Mouse (Mus musculus): ENCODE measurements around the gene Iqcf3. TPM values are rescaled to one million over a fixed set of nuclear protein-coding genes. Genes with fewer than 3 reads are reported as not detected.

Gene Iqcf3
- polyA plus RNA-seq, 1 experiment: not detected

DNA sequence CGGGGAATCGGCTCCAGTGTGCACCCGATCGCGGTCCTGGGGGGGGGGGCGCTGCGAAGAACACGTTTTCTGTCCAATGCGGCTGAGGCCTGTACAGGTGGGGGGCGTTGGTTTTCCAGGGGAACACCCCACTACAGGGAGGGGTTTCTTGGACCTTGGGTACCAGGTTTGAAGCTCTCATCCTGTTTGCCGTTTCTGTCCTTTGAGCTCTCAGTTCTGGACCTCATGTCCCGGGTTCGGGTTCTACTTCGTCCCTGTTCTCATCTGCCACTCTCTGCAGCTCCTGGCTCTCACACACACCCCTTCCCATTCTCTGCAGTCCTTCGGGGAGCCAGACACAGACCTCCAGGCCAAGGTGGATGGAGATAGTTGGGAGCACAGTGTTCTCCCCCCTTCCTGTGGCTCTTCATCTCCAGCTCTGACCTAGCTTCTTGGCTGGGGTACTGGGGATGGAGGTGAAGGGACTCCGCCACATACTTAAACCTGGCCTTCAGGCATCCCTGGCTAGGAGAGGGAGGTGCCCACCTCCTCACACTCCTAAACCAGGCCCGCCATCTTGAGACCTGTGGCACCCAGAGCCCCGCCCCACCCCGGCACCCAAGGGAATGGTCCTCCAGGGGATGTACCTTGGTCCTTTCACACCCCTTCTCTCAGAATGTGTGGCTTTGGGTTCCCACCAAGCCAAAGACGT lies 107.2 kb downstream of the Iqcf3 start:
- no peaks in the 10 kb centered on the region for H3K36me3 ChIP-seq (ENCODE audit: control insufficient read depth)
- TF ChIP-seq TAL1 (IDR thresholded peaks at IDR 0.05; ENCODE audit: low read length) (no peak), GATA1 (IDR thresholded peaks at IDR 0.05; ENCODE audit: low read length) (no peak)
- H3K9me3 ChIP-seq (ENCODE audit: control insufficient read depth, low read length): no peaks in the 10 kb centered on the region
- H3K27me3 ChIP-seq (ENCODE audit: control insufficient read depth): peaks cover 46% of the 10 kb centered on the region
- H3K4me1 ChIP-seq (ENCODE audit: control insufficient read depth): peaks cover 24% of the 10 kb centered on the region
- peak overlapping the region; percentile 57 for H3K4me3 ChIP-seq (replicated peaks)

DNA sequence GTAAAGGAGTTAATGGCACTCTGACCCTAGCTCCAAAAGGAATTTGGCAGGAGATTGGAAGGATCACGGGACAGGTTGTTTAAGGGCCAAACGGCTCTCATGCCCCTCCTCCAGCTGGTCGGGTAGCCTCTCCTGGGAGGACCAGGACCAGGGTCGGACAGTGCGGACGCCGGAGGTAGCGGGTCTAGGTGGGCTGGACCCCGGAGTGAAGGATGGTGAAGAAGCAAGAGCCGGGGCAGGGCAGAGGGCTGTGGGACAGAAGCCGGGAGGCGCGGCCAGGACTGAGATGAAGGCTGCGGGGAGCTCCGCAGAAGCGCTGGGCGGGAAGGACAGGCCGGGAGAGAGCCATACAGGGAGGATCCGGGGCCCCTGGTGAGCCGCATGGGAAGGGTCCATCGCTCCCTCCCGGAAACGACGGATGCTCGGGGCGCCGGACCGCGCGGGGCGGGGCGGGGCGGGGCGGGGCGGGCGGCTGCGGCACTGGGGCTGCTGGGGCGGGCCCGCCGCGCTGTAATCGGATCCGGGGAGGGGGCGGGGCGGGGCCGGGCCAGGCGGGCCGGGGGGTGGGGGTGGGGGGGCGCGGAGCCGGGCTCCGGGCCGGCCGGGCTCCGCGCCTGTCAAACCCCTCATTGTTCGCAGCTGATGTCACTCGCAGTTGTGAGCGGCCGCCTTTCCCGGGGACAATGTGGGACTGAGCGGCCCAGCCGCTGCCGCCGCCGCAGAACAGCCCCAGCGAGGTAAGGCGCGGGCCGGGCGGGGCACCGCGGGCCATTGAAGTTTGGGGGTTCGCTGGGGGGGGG lies 108.0 kb downstream of the Iqcf3 start, which contains the start of gene Pcbp4:
Pcbp4 (plus strand) TSS at position 21 of the 800 bp plus-strand sequence.
- Histone ChIP-seq H3K4me3 (replicated peaks) (peak within 1 kb of the TSS; percentile 62), H3K27me3 (ENCODE audit: control insufficient read depth) (peaks cover 51% of the 10 kb centered on the region), H3K9me3 (ENCODE audit: control insufficient read depth, low read length) (no peaks in the 10 kb centered on the region), H3K36me3 (ENCODE audit: control insufficient read depth) (no peaks in the 10 kb centered on the region), H3K4me1 (ENCODE audit: control insufficient read depth) (peaks cover 29% of the 10 kb centered on the region)
- TF ChIP-seq GATA1 (IDR thresholded peaks at IDR 0.05; ENCODE audit: low read length): no peak
- no peak for TF ChIP-seq TAL1 (IDR thresholded peaks at IDR 0.05; ENCODE audit: low read length)

Other genes with a start within 250 kb of the Iqcf3 start
- 0.19 and 0.23 TPM in 2 replicates for gene Dusp7, start 193.0 kb downstream of the Iqcf3 start, polyA plus RNA-seq (2012)
- gene Rpl29, start 132.2 kb downstream of the Iqcf3 start, polyA plus RNA-seq (2012): 2.4 and 3.8 TPM in 2 replicates
- 0.42 and 0.50 TPM in 2 replicates for gene Acy1, start 123.3 kb downstream of the Iqcf3 start, polyA plus RNA-seq (2012)
- 0.07 TPM in 1 of 2 replicates, not detected in the other for gene Abhd14b, start 114.2 kb downstream of the Iqcf3 start, polyA plus RNA-seq (2012)
- gene Abhd14a, start 114.0 kb downstream of the Iqcf3 start, polyA plus RNA-seq (2012): 0.42 and 0.64 TPM in 2 replicates
- gene Pcbp4, start 108.3 kb downstream of the Iqcf3 start, polyA plus RNA-seq (2012): 0.21 and 0.90 TPM in 2 replicates
- gene Gpr62, start 95.7 kb downstream of the Iqcf3 start, polyA plus RNA-seq (2012): not detected in 2 replicates
- 9.9 and 10.7 TPM in 2 replicates for gene Rrp9, start 85.7 kb downstream of the Iqcf3 start, polyA plus RNA-seq (2012)
- gene Parp3, start 84.7 kb downstream of the Iqcf3 start, polyA plus RNA-seq (2012): 0.05 TPM in 1 of 2 replicates, not detected in the other
- not detected in 2 replicates for gene Iqcf1, start 61.7 kb downstream of the Iqcf3 start, polyA plus RNA-seq (2012)
- not detected in 2 replicates for gene Iqcf5, start 47.1 kb downstream of the Iqcf3 start, polyA plus RNA-seq (2012)
- not detected in 2 replicates for gene Iqcf4, start 9.4 kb upstream of the Iqcf3 start, polyA plus RNA-seq (2012)
- not detected in 2 replicates for gene Iqcf6, start 65.0 kb upstream of the Iqcf3 start, polyA plus RNA-seq (2012)
- gene Grm2, start 94.5 kb upstream of the Iqcf3 start, polyA plus RNA-seq (2012): not detected in 2 replicates
- gene Tex264, start 124.3 kb upstream of the Iqcf3 start, polyA plus RNA-seq (2012): 0.63 and 0.69 TPM in 2 replicates
- 0.18 and 0.24 TPM in 2 replicates for gene Rad54l2, start 227.6 kb upstream of the Iqcf3 start, polyA plus RNA-seq (2012)